Mouse (Mus musculus) urinary bladder, postnatal 10 days (tissue): Measurements from ENCODE around the gene Klrb1a.
"Not testable (repeated sequence)": the region's sequence is repeated elsewhere in the genome, so short reads cannot be mapped to it uniquely, and the experiment has no call there.

Experiments
- DNase-seq: peaks from one replicate; pipeline ENCODE4 v3.0.0; 2022; ENCODE audit warnings: low spot score

Gene Klrb1a

GRCm38 (mm10) chr6:128623433-128623832 lies at the start of gene Klrb1a:
Klrb1a (minus strand) TSS chr6:128623533.
- DNase-seq: not testable (repeated sequence)

DNA sequence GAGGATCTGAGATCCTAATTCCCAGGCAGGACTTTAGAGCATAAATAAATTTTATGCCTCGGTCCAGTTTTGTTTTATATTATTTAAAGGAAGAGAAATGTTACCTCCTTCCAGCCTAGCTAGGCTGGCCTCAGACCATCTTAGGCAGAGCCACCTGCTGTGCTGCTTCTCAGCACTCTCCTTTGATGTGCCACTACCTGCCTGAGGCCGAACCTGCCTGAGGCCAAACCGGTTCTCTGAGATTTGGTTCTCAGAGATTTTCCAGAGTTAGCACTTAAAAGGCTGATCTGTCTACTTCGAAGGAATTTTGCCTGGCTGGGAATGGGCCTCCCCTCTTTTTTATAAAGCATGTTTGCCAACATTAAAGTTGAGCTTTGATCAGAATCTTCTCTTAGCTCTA lies 46.6 kb upstream of the Klrb1a start:
- DNase-seq: no peak

- DNase-seq: no peak
Measured at GRCm38 (mm10) chr6:128662206-128662605, 38.9 kb upstream of the Klrb1a start, which contains the start of gene Clec2h. Clec2h (plus strand) TSS chr6:128662385.

- DNase-seq: no peak
Measured at GRCm38 (mm10) chr6:128661249-128661648, 37.9 kb upstream of the Klrb1a start.

- no peak for DNase-seq
Measured at GRCm38 (mm10) chr6:128652938-128653337, 29.6 kb upstream of the Klrb1a start.

DNA sequence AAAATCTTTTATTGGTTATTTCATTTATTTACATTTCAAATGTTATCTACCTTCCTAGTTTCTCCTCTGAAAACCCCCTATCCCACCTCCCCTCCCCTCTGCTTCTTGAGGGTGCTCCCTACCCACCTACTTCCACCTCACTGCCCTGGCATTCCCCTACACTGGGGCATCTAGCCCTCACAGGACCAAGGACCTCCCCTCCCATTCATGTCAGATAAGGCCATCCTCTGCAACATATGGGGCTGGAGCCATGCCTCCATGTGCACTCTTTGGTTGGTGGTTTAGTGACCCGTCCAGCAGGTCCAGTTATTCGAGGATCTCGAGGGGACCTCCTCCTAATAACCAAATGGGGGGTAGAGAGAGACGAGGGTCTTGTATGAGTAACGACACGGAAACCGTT lies 27.5 kb upstream of the Klrb1a start:
- not testable (repeated sequence) for DNase-seq

DNA sequence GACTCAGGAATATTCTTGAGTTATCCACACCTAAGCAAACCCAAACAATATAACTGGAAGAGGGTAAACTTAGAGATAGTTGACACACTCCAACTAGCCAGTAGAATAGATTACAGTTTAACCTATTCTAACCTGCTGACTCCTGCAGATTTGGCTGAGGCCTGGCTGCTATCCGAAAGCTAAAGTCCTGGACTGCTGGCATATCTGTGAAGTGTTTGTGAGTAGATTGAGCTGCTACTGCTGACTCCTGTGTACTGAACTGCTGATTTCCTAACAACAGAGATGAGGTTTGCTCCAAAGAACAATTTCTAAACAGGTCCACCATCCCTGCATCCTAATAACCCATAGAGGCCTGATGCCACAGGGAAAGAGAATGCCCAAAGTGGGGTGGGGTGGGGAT lies 26.9 kb upstream of the Klrb1a start:
- no peak for DNase-seq

- DNase-seq: no peak
Measured at GRCm38 (mm10) chr6:128649681-128650080, 26.3 kb upstream of the Klrb1a start.

- DNase-seq: not testable (repeated sequence)
Measured at GRCm38 (mm10) chr6:128645708-128646107, 22.4 kb upstream of the Klrb1a start.

GRCm38 (mm10) chr6:128644694-128645093 lies 21.4 kb upstream of the Klrb1a start:
- not testable (repeated sequence) for DNase-seq

DNA sequence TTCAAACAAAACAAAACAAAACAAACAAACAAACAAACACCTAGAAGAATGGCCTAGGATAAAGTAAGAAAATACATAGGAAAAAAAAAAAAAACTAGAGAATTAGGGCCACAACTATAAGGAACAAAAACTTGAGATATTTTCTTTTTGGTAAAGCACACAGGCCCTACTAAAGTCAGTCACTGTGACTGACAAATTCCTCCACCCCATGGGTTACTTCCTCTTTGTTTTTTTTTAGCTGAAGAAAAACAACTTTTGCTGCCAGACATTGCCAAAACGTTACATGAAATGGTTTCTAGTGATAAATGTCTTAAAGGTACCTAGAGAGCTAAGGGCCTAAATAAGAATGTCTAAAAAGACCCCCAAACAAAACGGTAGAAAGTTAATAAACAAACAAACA lies 20.7 kb upstream of the Klrb1a start:
- no peak for DNase-seq

DNA sequence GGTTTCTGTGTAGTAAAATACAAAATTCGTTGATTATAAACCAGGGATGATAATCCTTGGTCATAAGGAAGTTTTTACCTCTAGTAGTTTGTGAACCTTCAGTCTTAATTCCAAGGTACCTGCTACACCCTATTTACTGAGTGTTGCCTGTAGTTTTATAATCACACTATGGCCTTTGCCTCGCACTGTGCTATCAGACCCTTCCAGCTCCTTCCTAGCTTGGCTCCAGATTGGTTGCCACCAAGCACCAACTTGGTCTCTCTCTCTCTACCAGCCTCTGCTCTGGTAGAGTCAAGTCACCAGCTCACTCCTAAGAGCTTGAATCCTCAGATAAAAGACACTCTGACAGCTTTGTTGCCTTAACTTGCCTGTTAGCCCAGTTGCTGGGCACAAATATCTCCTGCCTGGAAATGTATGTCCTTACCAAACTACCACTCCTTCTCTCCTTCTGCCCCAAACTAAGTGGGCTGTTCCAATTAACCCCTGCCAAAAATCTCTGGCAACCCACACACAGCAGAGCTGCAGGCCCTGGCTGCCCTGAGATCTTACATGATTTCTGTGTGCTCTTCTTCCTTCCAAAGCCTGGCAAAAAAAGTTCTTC lies 17.9 kb upstream of the Klrb1a start:
- DNase-seq: no peak

- no peak for DNase-seq
Measured at GRCm38 (mm10) chr6:128640673-128641072, 17.3 kb upstream of the Klrb1a start.

DNA sequence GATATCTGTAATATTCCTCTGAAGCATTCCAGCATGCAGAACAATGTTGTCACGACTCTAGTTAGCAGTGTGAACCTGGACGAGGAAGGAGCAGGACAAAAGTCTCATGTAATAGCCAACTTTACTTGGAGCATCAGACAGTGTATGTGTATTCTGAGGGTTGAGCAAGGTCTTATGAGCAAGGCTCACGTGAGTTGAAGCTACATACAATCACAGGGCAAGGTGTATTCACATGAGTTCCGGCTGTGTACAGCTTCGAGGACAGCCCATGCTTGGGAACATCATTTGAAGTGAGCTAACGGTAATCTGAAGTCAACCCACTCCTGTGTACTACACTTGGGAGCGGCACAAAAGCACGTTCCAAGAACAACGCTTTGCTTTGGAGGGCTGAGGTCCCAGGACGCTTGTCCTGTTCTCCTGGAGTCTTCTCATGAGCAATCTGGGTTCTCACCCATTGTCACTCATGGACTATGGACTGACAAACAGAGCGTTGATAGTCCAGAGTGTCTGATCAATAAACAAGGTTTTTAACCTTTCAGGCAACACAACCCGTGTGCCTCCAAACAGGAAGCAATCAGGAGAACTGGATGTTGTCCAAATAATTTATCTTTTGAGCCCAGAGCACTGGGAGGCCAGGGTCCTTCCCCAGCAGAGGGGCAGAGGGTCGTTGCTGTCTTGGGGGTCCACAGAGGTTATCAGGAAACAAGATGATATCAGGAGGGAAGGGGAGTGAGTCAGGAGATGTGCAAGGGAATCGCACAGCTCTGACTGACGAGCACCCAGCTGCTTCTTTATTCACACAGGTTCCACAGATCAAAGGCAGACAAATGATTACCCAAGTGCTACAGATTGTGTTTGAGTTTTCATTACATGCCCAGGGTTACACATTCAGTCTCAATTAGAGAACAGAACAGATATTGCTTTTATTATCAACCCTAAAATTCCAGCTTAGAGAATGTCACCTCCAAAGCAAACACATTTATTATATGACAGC lies 7.9 kb upstream of the Klrb1a start:
- not testable (repeated sequence) for DNase-seq

- DNase-seq: not testable (repeated sequence)
Measured at GRCm38 (mm10) chr6:128629771-128630739, 6.7 kb upstream of the Klrb1a start.

GRCm38 (mm10) chr6:128625246-128625645 lies 1.9 kb upstream of the Klrb1a start:
- not testable (repeated sequence) for DNase-seq

GRCm38 (mm10) chr6:128624425-128624824 lies 1.1 kb upstream of the Klrb1a start:
- DNase-seq: no peak

- no peak for DNase-seq
Measured at GRCm38 (mm10) chr6:128622733-128623132, 600 bp downstream of the Klrb1a start.

GRCm38 (mm10) chr6:128606350-128606749 lies 17.0 kb downstream of the Klrb1a start:
- no peak for DNase-seq

- no peak for DNase-seq
Measured at GRCm38 (mm10) chr6:128604512-128604911, 18.8 kb downstream of the Klrb1a start.

DNA sequence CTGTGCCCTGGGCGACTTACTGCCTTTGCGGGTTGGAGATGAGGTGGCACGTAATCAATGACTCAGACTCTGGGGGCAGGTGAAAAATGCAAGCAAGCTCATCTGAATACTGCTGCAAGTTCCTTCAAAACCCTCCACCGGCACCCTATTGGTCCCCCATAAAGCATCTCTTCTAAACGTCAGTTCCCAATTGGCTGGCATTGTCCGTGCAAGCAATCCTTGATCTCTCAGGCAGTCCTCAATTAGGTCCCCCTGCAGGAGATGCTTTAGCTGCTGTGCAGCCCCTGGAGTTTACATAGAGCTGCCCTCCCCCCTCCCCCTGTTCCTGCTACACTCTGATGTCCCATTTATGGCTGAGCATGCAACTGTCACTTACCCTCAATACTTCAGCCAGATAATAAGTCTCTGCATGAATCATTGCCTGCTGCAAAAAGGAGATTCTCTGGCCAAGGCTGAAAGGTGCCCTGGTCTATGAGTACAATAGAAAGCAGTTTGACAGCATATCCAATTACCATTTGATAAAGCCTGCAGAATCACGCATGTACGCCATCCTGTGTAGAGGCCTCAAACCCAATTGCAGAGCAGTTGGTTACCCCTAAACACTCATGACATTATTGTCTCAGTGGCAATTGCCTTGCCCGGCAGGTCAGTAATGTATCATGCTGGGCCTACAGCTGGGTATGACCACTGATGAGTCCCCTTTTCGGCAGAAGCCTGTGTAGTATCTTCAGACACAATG lies 20.7 kb downstream of the Klrb1a start:
- DNase-seq: no peak
